Mouse (Mus musculus) Patski (cell line): ENCODE measurements around the gene Capn5. TPM values are rescaled to one million over a fixed set of nuclear protein-coding genes. Genes with fewer than 3 reads are reported as not detected.
"Not testable (repeated sequence)": the region's sequence is repeated elsewhere in the genome, so short reads cannot be mapped to it uniquely, and the experiment has no call there.

Experiments
- ATAC-seq: fragments of 100-300 bp; one replicate; pipeline ENCODE4 v1.8.0; 2021
- CTCF ChIA-PET: fragments of 350-600 bp; sonication (Branson Sonifier 250); formaldehyde crosslinking; loops from one replicate; lab custom pipeline; 2022; ENCODE audit warnings: inconsistent platforms; lab: Charles Lee
- POLR2A ChIA-PET: fragments of 350-600 bp; sonication (Branson Sonifier 250); formaldehyde crosslinking; loops from one replicate; lab custom pipeline; 2022; ENCODE audit warnings: antibody characterized with exemption, inconsistent platforms; lab: Charles Lee
- DNase-seq: peaks from one replicate; pipeline ENCODE4 v3.0.0-alpha.2; 2011; ENCODE audit warnings: low read depth, low spot score
- H3K27me3 ChIP-seq: fragments of 371-371 bp; one replicate; pipeline ENCODE4 v1.5.1; 2021
- CTCF ChIP-seq: fragments of 100-300 bp; IDR thresholded peaks from one replicate; pipeline ENCODE4 v1.5.1; 2021
- in situ Hi-C: fragments of 300-500 bp; cut with MboI; formaldehyde crosslinking; loops from 3 replicates; pipeline ENCODE4 v1.11.1; 2018; ENCODE audit warnings: low pct_unique_long_range_greater_than_20kb, mixed read lengths
- polyA plus RNA-seq: library from polyadenylated mRNA; unstranded; gene quantifications from one replicate; pipeline ENCODE4 v1.2.3, GENCODE M21; 2021

Gene Capn5
- polyA plus RNA-seq, 1 experiment from 2014 or later = 69.8 TPM

DNA sequence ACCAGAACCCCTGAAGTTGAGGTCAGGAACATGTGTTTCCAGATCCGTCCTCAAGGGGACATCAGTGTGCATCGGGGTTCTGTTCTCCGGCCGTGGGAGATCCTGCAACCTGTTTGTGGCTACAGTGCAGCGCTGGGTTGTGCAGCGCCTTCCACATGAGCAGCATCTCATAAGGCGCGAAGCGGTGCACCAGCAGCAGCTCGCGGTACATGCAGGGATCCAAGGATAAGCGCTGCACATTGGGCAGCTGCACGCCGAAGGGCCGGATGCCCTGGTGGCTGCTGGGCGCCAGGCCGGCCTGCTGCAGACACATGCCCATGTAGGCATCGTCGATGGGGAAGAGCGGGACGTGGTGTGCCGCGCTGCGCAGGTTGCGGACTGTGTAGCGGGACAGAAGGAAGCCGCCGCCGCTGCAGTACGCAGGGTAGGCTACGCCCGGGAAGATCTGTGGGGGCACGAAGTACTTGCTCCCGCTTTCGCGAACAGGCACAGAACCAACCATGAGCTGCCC, 15.5 kb upstream of the Capn5 start:
- peak; percentile 65 for TF ChIP-seq CTCF
- H3K27me3 ChIP-seq = peaks cover 10% of the 10 kb centered on the region
- DNase-seq = no peak
- ChIA-PET CTCF (interaction anchor here (1.0 to 1.4 kb wide), 5 partner anchors 9 to 118 kb away, joined by 3 to 5 read pairs (median 4); no protein-coding TSS in a partner anchor), POLR2A (interaction anchor here (0.7 to 1.2 kb wide), 2 partner anchors 39 to 58 kb away, joined by 3 read pairs; no protein-coding TSS in a partner anchor)
- in situ Hi-C loops = loop anchor here (5.0 kb wide), 2 partner anchors 41 to 149 kb away; no protein-coding TSS in a partner anchor
- no peak for ATAC-seq

DNA sequence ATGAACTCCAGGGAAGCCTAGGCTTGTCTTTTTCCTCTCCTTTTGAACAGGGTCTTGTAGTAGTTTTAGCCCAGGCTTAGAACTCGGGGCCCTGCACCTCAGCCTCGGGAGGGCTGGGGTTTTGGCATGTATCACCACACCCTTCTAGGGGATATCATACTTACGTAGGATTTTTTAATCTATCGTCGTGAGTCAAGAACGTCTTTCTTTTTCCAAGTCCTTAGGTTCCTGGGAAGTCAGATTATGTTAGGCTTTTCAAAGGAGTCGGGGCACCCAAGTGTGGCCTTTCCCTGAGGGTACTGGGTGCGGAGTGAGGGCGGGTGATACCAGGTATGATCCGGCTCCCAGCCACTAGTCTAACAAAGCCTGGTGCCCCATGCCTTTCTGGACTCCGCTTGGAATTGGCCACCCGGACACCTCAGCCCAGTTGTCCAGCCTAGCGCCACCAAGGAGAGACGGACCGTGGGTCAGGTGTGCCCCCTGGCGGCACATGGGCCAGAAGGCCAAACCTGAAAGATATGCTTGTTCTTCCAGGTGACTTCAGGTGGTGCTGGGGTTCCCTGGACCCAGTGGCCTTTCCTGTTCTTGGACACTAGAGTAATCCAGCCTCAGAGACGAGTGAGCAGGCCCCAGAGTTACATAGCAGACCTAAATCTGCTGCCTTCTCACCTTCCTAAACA, 13.6 kb upstream of the Capn5 start:
- POLR2A ChIA-PET = interaction anchor here (0.7 to 1.3 kb wide), 4 partner anchors 26 to 144 kb away, joined by 3 to 4 read pairs (median 3); partner anchors contain the start of gene Omp
- CTCF ChIA-PET = interaction anchor here (0.7 to 7.0 kb wide), 13 partner anchors 12 to 88 kb away, joined by 3 to 110 read pairs (median 6); no protein-coding TSS in a partner anchor
- peak; percentile 15 for ATAC-seq
- peak; percentile 91 for TF ChIP-seq CTCF
- in situ Hi-C loops = loop anchor here (5.0 kb wide), 2 partner anchors 39 to 151 kb away; no protein-coding TSS in a partner anchor
- DNase-seq = no peak
- H3K27me3 ChIP-seq = peaks cover 10% of the 10 kb centered on the region

DNA sequence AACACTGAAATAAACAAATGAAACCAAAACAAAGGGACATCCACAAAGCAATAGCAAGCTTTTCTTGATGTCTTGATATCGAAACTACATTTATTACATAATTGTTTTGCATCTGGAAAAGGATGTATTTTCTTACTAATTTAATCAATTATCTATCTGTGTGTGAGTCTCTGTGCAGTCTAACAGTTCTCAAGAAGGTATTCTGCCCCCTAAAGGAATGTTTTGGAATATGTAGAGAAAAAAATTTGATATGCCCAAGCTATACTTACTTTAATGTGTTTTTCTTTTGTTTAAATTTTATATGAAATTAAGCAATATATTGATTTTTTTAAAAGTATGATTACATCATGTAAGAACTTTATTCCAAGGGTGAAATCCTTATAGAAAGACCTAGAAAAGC, 12.5 kb upstream of the Capn5 start:
- DNase-seq (no peak), ATAC-seq (no peak)
- H3K27me3 ChIP-seq = peaks cover 10% of the 10 kb centered on the region
- TF ChIP-seq CTCF = peak; percentile 47
- in situ Hi-C loops = loop anchor here (5.0 kb wide), 2 partner anchors 38 to 152 kb away; no protein-coding TSS in a partner anchor
- ChIA-PET CTCF (interaction anchor here (0.7 to 7.0 kb wide), 16 partner anchors 9 to 87 kb away, joined by 3 to 110 read pairs (median 6); partner anchors contain the start of genes B3gnt6 and Omp), POLR2A (interaction anchor here (0.5 to 1.3 kb wide), 3 partner anchors 45 to 129 kb away, joined by 3 to 4 read pairs (median 3); partner anchors contain the start of gene Omp)

DNA sequence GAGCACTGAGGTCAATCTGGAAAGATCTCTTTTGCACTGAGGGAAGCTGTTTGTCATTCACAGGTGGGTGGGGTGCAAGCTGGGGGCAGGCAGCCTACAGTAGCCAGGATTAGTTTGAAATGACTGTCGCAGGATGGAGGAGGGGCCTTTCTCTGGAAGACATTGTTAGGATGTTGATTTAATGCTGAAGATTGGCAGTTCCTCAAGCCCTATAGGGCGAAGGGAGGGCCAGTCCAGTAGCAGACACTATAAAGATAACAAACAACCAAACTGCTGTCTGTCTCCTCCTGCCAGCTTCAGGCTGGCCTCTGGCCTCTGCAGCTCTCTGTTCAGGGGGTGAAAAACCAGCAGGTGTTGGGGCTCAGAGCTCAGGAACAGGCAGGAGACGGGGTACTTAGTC, 11.7 kb upstream of the Capn5 start:
- in situ Hi-C loops = loop anchor here (5.0 kb wide), 2 partner anchors 37 to 153 kb away; no protein-coding TSS in a partner anchor
- DNase-seq (no peak), ATAC-seq (no peak)
- CTCF ChIA-PET = interaction anchor here (1.3 to 7.0 kb wide), 11 partner anchors 10 to 58 kb away, joined by 3 to 110 read pairs (median 6); partner anchors contain the start of genes B3gnt6 and Omp
- H3K27me3 ChIP-seq = peaks cover 10% of the 10 kb centered on the region
- POLR2A ChIA-PET = interaction anchor here (0.7 kb wide), 1 partner anchor 53 kb away, joined by 4 read pairs; no protein-coding TSS in a partner anchor
- TF ChIP-seq CTCF = no peak

DNA sequence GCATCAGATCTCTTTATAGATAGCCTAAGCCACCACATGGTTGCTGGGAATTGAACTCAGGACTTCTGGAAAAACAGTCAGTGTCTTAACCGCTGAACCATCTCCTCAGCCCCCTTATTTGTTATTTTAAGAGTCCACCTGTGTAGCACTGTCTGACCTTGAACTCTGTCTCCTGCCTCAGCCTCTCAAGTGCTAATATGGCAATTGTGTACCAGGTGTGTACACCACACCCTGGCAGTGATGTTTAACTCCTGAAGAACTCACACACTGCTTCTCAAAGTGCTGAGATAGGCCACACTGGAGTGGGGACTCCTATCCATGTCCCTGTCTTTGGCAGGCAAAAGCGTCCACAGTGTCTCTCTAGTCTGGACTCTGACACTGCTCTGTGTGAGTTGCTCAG, 10.6 kb upstream of the Capn5 start:
- DNase-seq (no peak), ATAC-seq (no peak)
- peaks cover 3% of the 10 kb centered on the region for H3K27me3 ChIP-seq
- in situ Hi-C loops = no loop called here
- ChIA-PET CTCF (interaction anchor here (1.9 to 7.0 kb wide), 2 partner anchors 16 to 35 kb away, joined by 5 to 110 read pairs; no protein-coding TSS in a partner anchor), POLR2A (no interaction called here)
- no peak for TF ChIP-seq CTCF

DNA sequence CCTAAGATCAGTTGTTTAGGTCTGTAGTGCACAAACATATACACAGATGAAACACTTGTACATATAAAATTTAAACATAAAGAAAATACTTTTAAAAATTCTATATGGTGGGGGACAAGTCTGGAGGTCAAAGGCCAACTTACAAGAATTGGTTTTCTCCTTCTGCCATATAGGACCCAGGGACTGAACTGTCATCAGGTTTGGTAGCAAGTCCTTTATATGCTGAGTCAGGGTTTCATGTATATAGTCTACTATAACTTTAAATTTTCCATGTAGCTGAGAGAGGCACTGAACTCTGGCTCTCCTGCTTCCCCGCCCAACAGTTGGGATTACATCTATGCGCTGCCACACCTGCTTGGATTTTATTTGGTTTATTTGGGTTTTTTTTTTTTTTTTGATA, 10.2 kb upstream of the Capn5 start:
- H3K27me3 ChIP-seq = no peaks in the 10 kb centered on the region
- POLR2A ChIA-PET = no interaction called here
- no peak for TF ChIP-seq CTCF
- DNase-seq (no peak), ATAC-seq (no peak)
- in situ Hi-C loops = no loop called here
- CTCF ChIA-PET = interaction anchor here (7.0 kb wide), 1 partner anchor 34 kb away, joined by 110 read pairs; no protein-coding TSS in a partner anchor

DNA sequence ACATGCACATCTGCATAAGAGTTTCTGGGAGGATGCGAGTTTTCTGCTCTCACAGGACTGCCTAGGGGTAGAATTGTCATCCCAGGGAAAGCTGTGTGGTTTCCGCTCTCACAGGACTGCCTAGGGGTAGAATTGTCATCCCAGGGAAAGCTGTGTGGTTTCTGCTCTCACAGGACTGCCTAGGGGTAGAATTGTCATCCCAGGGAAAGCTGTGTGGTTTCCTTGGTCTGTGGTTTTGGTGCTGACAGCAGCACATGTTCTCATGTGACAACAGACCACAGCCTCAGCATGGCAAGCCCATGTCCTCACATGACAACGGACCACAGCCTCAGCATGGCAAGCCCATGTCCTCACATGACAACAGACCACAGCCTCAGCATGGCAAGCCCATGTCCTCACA, 9.3 kb upstream of the Capn5 start:
- H3K27me3 ChIP-seq, POLR2A ChIA-PET, ATAC-seq, in situ Hi-C loops, DNase-seq: not testable (repeated sequence)
- CTCF ChIA-PET = interaction anchor here (1.3 to 7.0 kb wide), 2 partner anchors 33 to 59 kb away, joined by 4 to 110 read pairs; no protein-coding TSS in a partner anchor

DNA sequence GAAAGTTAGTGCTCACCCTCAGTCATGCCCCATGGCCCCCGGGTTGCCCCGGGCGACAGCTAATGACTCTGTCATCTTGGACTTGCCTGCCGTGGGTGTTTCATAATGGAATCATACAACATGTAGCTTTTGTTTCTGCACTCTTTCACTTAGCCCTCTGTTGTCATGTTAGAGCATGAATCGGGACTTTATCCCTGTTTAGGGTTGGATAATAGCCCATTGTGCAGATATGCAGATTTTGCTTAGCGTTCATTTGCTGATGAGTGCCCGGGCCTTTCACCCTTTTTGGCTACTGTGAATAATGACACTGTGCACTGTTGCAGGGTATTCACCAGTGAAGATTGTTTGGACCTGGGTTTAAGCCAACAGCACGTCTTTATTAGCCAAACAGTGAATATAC, 8.6 kb upstream of the Capn5 start:
- ATAC-seq (no peak), DNase-seq (no peak)
- POLR2A ChIA-PET = interaction anchor here (0.7 to 1.1 kb wide), 2 partner anchors 11 to 22 kb away, joined by 3 to 4 read pairs; no protein-coding TSS in a partner anchor
- no peaks in the 10 kb centered on the region for H3K27me3 ChIP-seq
- in situ Hi-C loops = no loop called here
- TF ChIP-seq CTCF = no peak
- CTCF ChIA-PET = interaction anchor here (1.0 to 7.0 kb wide), 3 partner anchors 20 to 59 kb away, joined by 3 to 110 read pairs (median 4); no protein-coding TSS in a partner anchor

DNA sequence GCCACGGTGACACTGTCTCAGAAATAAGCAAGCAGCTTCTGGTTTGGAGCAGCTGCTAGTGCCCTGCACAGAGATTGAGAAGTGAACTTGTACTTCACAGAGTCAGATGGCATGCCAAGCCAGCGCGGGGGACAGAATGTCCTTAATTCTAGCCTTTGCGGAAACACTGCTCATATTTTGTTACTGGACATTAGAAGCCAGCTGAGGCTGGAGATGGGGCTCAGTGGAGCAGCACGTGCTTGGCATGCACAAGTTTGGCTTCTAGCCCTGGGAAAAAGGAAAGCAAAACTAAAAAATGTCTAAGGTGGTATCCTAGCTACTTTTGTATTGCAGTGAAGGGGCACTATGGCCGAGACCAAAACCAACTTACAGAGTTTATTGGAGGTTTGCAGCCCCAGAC, 7.3 kb upstream of the Capn5 start:
- in situ Hi-C loops = no loop called here
- no peak for TF ChIP-seq CTCF
- DNase-seq (no peak), ATAC-seq (no peak)
- ChIA-PET CTCF (interaction anchor here (0.9 to 7.0 kb wide), 5 partner anchors 11 to 44 kb away, joined by 3 to 110 read pairs (median 4); no protein-coding TSS in a partner anchor), POLR2A (no interaction called here)
- H3K27me3 ChIP-seq = no peaks in the 10 kb centered on the region
